Mouse (Mus musculus) adrenal gland, postnatal 4 days (tissue): ENCODE results near the gene Snap91. TPM values are rescaled to one million over a fixed set of nuclear protein-coding genes. Genes with fewer than 3 reads are reported as not detected.

ENCODE experiments used
- DNase-seq, 2 experiments: peaks; one replicate each; pipeline ENCODE4 v3.0.0; 2021 to 2022; ENCODE audit warnings: low spot score in 2 of 2, mixed read lengths in 2 of 2
- total RNA-seq, 2 experiments: library from RNA; stranded (reverse); gene quantifications; 2 replicates each; pipeline ENCODE4 v1.2.3; 2021

Snap91 gene
- total RNA-seq, 2 experiments from 2014 or later, result 33.1 to 36.8 TPM

DNA sequence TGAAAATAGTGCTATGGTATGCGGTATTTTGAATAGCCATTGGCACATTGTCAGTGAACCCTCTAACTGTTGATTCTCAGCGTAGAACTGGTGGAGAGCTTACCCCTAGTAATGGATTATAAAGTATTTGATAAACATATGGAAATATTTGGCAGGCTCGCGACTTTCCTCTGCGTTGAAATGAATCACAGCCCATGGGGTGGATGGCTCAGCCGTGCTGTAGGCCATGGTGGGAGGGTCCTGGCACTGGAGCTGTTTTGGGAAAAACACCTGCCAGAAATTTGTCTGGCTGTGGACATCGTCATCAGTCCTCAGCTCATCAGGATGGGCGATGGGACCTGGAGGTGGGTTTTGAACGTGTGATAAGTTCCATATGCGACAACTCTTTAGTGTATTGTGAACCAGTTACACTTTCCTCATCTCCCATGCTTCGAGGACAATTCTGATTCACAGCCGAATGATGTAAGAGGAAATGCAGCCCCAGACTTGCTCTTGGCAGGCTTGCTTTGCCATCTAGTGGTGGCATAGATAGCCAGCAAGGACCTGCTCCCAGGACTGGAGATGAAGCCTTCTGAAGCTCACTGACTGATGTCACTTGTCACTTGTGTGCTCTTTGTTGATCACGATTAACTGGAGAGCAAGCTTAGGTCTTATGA is 134.4 kb downstream of the Snap91 start:
- peak in 1 of 2 experiments; percentile 40 for DNase-seq

DNA sequence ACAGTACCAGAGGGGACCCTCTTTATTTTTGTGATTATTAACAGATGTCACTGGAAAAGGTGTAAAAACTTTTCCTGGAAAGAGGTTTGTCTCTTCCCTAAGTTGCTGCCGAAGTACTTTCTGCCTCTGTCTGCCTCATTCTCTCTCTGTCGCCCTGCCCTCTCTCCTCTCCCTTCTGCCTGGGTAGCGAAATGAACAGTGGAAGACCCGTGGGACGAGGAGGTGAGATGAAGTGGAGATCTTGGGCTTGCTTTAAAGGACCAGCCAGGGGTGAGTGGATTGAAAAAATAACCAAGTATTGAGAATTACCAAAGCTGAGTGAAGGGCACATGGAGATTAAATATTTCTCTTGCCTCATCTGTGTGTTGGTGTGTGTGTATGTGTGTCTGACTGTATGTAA is 136.4 kb downstream of the Snap91 start:
- no peak for DNase-seq

DNA sequence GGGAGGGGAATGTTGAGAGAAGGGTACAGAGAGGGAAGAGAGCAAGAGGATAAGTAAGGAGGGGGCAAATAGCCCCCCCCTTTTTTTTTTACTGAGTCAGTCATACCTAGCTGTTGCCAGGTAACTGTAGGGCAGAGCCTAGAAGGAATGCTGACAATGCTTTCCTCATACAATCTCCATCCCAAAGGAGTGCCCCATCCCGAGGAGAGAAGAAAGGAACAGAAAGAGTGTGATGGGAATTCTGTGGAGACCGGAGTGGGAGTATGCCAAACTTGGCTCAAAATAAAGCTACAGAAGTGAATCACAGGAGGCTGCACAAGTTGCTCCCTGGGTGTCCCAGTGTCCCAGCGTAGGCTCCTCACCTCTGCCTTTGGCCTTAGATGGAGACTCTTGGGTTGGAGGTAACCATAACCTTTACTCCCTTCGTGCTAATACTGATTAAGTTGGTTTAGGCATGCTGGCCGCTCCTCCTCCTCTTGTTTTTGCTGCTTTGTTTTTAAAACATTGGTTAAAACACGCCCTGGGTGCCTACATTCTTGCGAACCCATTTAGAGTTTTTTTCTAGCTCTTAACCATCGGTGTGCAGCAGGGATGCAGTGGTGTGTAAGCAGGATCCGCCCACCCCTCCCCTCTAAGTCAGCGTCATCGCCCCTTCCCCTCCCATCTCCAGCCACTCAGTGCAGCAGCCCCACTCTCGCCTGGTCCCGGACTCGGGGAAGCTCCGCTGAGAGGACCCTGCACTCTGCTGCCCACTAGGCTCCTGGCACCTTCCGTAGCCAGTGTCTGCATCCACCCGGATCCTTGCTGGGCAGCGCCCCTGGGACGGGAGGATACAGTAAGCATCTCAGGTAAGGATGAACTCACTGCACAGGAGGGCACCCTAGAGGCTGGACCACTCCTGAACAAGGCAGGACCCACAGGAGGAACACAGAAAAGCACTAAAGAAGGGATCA is 137.2 kb downstream of the Snap91 start, which contains the start of gene Prss35:
TSS of gene Prss35 (plus strand) at position 691 of the 953 bp plus-strand sequence.
- DNase-seq, result peak; percentile 19 to 23

DNA sequence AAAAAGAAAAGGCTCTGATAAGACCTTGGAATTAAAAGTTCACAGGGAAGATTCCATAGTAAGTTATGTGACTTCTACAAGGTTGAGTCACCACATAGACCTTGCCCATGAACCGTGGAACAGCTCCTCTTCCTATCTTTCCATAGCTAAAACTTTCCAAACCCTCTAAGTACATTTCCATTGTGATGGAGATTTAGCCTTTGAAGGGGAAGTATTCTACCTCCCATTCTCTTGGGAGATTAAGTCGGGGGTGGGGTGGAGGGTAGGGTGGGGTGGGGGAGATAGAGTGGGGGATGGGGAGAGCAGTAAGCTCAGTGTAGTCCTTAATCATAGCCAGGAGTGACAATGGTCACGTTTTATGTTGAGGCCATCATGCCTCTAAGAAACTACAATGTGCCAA is 140.5 kb downstream of the Snap91 start:
- DNase-seq, result no peak

DNA sequence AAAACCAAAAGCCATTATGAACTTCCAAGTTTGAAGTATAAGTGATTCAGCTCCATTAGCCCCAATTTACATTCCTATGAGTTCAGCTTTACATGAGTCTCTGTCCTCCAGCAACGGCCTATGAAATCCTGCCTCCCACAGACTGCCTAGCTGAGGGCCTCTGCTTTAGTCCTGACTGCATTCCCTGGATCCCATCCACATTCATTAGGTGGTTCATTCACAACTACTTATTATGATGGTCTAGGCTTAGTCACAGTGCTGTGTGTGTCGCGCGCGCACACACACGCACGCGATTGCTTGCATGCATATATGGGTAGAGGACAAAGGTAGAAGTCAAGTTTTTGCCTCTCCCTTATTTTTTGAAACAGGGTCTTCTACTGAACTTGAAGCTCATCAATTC is 141.7 kb downstream of the Snap91 start:
- DNase-seq, result no peak

DNA sequence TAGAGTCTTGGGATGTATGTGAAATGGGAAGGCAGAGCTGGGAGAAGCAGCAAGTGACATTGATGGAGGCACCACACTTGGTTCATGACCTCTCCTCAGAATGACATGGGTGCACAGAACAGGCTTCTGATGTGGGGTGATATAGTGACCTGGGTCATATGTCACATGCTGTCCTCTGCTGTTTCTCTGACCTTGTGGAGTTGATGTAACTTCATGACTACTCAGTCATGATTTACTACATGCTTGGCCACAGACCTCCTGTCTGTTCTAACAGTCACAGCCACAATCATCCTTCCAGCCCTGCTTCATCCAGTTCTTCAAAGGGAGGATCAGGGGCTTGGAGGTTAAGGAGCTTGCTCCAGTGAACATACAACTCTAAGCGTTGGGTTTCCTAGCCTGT is 142.4 kb downstream of the Snap91 start:
- DNase-seq, result no peak

DNA sequence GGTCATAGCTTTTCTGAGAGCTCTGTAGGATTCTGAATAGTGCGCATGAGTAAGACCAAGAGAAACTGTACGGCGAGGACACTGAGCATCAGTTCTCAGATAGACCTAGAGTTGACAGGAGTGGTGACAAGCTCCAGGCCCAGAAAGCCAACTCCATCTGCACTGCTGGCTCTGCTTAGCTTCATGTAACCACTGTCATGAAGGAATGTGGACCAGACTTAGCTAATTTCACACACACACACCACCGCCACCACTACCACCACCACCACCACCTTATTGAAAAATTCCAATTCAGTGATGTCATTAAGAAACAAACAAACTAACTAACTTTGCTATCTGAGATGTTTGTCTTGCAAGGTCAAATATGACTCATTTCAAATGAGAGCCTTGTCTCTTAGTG is 143.5 kb downstream of the Snap91 start:
- DNase-seq, result no peak

DNA sequence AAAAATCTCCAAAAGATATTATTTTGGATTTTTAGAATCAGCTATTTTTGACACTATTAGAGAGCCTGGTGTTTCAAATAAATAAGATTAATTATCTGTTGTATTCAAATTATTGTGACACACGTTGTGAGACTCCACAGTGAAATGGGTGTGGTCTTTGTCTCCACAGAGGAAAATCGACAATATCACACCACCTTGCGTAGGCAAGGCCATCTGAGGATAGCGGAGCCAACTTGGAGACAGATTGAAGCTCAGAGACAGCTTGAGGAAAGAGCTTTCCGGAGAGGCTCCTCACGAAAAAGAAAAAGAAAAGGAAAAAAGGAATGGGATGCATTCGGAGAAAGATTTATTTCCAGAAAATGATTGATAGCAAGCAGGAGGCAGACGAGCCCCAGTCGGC is 145.7 kb downstream of the Snap91 start:
- DNase-seq, result no peak

DNA sequence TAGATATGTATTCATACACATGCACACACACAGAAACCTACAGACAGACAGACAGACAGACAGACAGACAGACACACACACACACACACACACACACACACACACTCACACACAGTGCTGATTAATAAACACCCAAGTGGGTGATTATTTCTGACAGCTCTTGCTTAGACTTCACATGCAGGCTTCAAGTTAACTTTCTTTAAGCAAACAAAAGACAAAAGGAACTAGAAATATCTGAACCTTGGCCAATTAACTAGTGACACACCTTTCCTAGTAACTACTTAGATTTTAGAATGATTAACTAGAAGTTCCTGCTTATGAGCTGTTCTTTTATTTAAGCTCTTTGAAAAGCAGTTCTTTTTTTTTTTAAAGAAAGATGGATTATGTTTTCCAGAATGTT is 146.1 kb downstream of the Snap91 start:
- no peak for DNase-seq

DNA sequence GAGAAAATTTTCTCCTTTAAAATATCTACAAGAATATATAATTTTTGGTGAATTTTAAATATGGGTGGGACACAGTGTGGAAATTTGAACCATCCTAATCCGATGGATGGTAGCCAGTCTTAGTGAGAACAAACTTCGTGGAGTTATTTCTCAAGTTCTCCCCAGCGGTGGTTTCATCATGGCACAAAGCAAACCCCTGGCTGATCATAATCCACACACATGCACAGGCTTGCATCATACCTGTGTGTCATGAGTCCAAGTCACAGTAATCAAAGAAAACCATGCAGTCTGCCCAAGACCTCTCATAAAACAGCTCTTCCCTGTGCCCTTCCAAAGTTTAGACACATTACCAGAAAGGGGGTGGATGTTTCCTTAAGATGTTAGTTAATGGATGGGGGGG is 150.6 kb downstream of the Snap91 start:
- DNase-seq, result no peak

DNA sequence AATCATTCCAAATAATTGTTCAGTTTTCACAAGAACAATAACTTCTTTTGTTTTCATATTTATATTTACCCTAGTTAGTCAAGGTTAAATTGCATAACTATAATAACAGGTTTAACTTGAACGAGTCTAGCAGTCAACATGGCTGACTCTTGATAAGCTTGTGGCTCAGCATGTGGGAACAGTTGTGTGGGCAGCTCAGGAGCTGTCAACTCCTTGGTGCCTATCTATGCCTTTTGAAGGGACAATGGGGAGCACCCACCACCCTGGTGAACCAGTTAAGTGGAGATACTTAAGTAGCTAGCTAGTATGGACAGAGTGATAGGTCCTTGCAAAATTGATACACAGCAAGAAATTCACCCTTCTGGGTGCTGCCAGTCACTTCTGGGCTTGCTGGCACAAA is 151.4 kb downstream of the Snap91 start:
- DNase-seq, result no peak

DNA sequence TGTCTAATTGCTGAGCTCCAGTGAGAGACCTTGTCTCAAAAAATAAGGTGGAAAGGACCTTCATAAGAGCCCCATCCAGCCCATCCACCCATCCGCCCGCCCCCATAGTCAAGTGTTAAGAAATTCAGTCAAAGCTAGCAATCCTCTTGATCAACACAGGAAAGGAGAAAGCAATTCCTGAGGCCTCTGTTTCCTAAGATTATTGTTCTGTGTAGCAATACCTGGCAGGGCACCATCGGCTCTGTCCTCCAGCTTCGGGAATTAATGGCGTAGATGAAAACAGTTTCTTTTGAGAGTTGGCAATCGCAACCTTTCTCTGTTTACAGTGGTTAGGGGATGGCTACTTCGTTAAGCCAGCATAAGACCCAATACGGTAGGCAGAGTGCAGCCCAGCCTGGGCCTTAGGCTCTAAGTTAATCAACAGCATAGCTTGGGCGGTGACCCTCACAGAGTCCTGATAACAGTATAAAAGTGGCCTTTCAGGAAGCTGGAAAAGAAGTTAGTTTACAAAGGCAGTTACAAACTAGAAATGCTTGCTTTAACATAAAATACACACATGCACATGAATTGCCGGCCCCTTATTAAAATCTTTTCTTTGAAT is 152.1 kb downstream of the Snap91 start:
- DNase-seq, result no peak

DNA sequence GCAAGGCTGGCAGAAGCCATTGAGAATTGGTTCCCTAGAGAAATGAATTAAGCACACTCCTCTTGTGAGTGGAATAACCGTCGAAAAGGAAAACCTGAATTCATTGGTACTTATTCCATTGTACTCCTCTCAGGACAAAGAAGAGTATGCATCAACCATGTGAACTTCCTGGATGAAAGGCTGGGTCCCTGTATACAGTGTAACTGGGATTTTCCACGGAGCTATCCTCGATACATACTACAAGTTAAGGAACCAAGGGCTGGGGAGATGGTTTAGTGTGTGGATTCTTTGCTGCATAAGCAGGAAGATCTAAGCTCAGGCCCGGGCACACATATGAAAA is 154.1 kb downstream of the Snap91 start:
- no peak for DNase-seq

DNA sequence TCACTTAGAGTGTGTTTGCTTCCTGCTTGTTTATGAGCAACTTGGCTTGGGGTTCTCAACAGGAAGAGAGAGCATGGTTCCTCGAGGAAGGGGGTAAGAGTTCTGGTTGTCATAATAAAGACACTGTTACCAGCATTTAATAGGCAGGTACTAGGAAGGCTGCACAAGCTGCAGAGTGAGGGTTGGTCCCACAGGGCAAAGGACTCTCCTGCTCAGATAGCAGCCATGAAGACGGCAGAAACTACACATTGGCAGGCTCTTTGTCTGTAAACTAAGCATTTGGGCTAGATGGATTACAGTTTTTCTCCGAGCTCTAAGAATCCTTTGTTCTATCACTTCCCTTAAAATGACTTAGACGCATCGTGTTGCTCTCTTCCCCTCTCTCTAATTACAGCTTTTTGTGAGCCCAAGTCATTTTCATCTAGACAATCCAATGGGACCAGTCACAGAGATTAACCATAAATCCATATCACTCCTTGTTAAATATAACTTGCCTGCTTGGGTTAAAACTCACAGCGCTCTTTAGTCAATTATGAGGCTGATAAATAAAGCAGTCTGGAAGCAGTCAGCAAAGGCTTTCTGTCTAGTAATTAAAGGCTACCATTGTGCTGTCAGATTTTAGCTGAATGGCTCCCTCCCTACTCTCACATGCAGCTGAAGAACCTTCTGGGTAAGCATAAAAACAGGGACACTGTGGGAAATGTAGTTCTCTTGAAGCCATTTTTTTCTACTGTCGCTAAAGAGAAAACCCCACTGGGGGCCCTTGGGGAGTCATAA is 154.7 kb downstream of the Snap91 start:
- DNase-seq, result no peak

DNA sequence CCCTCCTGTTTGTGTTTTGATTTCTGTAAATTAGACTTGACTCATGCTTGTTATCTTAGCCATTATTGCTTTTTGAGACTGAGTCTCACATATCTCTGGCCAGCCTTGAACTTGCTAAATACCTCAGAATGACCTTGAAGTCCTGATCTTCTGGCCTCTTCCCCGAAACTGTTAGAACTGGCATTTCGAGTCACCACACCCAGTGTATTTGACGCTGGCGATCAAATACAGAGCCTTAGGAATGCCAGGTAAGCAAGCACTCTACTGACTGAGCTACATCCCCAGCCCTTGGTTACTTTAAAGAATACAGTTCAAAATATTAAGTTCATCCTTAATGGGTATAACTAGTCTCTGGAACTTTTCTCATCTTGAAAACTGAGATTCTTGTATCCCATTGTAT is 155.4 kb downstream of the Snap91 start:
- DNase-seq, result no peak

DNA sequence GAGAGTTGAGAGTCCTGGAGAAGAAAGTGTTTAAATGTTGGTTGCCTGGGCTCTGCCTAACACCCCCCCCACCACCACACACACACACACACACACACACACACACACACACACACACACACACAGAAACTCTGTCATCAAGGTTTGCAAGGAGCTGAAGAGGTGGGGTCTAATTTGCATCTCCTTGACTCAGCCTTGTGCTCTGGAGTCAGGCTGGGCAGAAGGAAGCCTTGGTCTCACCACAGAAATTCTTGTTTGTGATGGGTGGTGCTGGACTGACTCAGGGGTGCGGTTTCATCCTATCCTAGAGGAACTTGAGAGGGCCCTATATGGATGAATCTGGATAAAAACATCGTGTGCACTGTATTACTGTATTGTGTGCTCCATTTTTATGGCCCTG is 159.7 kb downstream of the Snap91 start:
- DNase-seq, result no peak

DNA sequence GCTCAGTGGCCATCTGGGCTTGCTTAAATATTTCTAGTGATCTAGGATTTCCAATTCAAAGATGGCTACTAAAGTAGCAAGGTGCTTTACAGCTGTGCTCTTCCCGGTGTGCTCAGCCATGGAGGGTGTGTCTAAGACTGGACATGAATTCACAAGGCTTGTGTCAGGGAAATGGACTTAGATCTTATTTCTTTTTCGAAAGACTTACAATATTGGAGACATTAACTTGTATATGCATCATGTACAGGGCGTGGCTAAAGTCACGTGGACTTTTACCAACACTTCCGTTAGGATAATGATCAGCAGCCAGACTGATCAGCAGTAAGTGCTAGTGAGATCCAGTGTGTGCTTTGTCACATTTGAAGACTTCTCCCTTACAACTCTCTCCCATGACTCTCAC is 160.2 kb downstream of the Snap91 start:
- DNase-seq, result no peak

DNA sequence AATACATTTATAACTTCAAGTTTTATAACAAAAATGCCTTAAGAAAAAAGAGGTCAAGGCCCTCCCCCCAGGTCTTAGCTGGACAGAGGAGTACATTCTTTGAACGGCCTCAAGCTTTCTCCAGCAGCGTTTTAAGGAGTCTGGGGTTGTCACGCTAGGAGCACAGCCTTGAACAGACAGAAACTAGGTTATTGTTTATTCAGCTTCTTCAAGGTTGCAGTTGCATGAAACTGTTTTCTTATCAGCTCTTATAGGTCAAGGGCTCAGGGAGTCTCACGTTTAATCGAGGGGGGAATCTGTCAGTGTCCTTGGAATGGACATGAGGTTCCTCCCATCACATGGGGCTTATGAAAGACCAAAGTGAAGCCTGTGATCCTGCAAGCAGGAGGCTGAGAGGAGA is 163.3 kb downstream of the Snap91 start:
- DNase-seq, result no peak

DNA sequence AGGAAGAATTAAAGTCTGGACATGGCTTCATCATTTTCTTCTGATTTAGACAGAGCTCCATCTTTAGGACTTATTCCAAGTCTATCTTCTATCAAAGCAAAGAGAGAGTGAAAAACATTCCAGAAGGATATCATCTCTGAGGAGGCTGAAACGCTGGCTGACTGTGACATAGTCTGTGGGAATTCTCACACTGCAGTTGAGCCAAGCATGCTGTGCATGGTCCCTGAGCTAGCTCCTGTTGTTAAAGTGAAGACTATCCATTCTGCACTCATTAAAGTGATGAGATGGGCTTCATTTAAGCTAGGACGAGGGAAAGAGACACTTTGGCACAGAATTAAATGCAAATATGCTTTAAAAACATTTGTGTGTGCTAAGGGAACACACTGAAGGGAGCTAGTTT is 163.9 kb downstream of the Snap91 start:
- DNase-seq, result no peak
